Mouse (Mus musculus) stomach, embryonic 16.5 days (tissue): Measurements from ENCODE around the gene Nat8f2. TPM values are rescaled to one million over a fixed set of nuclear protein-coding genes. Genes with fewer than 3 reads are reported as not detected.
"Not testable (repeated sequence)": the region's sequence is repeated elsewhere in the genome, so short reads cannot be mapped to it uniquely, and the experiment has no call there.

ENCODE experiments used
- ATAC-seq: fragments of 200-750 bp; cut with Nextera tagmentation; 2 replicates; pipeline ENCODE4 v1.8.0; 2017; ENCODE audit warnings: moderate number of reproducible peaks, moderate TSS enrichment; ENCODE audit not compliant: insufficient read depth, low FRiP score
- H3K27ac ChIP-seq: fragments of 300-500 bp; sonication (generic); 2 replicates; pipeline ENCODE4 v1.5.1; 2014; ENCODE audit warnings: low read length
- H3K27me3 ChIP-seq: fragments of 300-500 bp; sonication (generic); 2 replicates; pipeline ENCODE4 v1.6.1; 2014; ENCODE audit warnings: low read length, control low read depth, mixed read lengths; ENCODE audit not compliant: control insufficient read depth, insufficient read depth
- H3K36me3 ChIP-seq: fragments of 300-500 bp; sonication (generic); 2 replicates; pipeline ENCODE4 v1.6.1; 2014; ENCODE audit warnings: low read length; ENCODE audit not compliant: control insufficient read depth, insufficient read depth
- H3K4me1 ChIP-seq: fragments of 300-500 bp; sonication (generic); 2 replicates; pipeline ENCODE4 v1.6.1; 2014; ENCODE audit warnings: low read length, control low read depth, mixed read lengths; ENCODE audit not compliant: control insufficient read depth, insufficient read depth
- H3K4me2 ChIP-seq: fragments of 300-500 bp; sonication (generic); 2 replicates; pipeline ENCODE4 v1.6.1; 2014; ENCODE audit warnings: low read depth, low read length, mixed read lengths
- H3K4me3 ChIP-seq: fragments of 300-500 bp; sonication (generic); replicated peaks from 2 replicates; pipeline ENCODE4 v1.5.1; 2014; ENCODE audit warnings: mild to moderate bottlenecking, low read length
- H3K9ac ChIP-seq: fragments of 300-500 bp; sonication (generic); 2 replicates; pipeline ENCODE4 v1.6.1; 2014; ENCODE audit warnings: low read length
- H3K9me3 ChIP-seq: fragments of 300-500 bp; sonication (generic); replicated peaks from 2 replicates; pipeline ENCODE4 v1.6.1; 2016; ENCODE audit warnings: low read length, control low read depth; ENCODE audit not compliant: control insufficient read depth
- WGBS: fragments of 180-500 bp; shearing (Covaris S2); extraction: QIAGEN DNeasy Blood & Tissue Kit; methylation state at CpG from one replicate; pipeline ENCODE4 v1.1.7; 2014; 5-methylcytosine and 5-hydroxymethylcytosine counted together
- polyA plus RNA-seq: library from polyadenylated mRNA; unstranded; fragments of >200 nt; fragmentation: Nextera tagmentation; extraction: Ambion mirVana; gene quantifications from 2 replicates; pipeline ENCODE4 v1.2.1, GENCODE M21; 2015

The Nat8f2 gene
- polyA plus RNA-seq, 1 experiment from 2014 or later = 0.04 TPM

- no peak overlapping the region for H3K27ac ChIP-seq
- H3K9ac ChIP-seq = no peak overlapping the region
- no peak for ATAC-seq
- H3K9me3 ChIP-seq = no peaks in the 10 kb centered on the region
- no peaks in the 10 kb centered on the region for H3K27me3 ChIP-seq
- WGBS = 82% methylated on average over 7 of the region's 7 CpGs
- H3K36me3 ChIP-seq = no peaks in the 10 kb centered on the region
- H3K4me3 ChIP-seq = no peak overlapping the region
- H3K4me2 ChIP-seq = no peak overlapping the region
- no peaks in the 10 kb centered on the region for H3K4me1 ChIP-seq
Observed at GRCm38 (mm10) chr6:85851062-85851773, 17.7 kb downstream of the Nat8f2 start.

DNA sequence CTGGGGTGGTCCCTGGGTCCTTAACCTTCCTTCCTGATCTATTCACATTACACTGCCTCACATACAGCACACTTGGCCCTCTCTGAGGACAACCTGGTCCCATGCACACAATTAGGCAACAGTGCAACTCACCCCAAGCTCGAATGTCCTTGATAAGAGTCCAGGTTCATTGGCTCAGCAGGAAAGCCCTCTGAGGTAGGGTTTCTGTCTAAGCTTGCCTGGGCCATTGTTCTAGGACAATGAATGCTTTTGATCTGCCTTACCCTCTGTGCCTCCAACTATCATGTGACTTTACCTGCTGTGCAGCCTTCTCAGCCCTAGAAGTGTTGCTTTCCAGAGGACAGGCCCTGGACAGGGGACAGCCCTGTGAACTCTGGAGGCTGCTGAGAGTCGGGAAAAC lies 19.7 kb downstream of the Nat8f2 start:
- WGBS = 32% methylated on average over 2 of the region's 2 CpGs
- ATAC-seq = no peak

DNA sequence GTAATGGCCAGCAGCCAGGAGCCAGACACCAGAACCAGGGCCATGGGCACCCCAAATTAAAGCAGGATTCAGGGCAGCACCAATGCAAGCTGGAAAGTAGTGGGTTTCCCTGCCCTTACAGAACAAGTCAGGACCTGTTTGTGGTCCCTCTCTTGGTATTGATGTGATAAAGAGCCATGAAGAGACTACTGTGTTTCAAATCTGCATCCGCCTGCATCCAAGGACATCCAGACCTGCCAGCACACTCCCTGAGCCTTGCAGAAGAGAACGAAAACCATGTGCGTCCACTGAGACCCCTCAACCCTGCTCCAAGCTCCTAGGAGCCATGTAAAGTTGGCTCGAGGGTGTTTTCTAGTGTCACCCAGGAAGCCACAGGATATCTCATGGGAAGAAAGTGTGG lies 20.8 kb downstream of the Nat8f2 start:
- Histone ChIP-seq H3K4me3 (no peak overlapping the region), H3K36me3 (no peaks in the 10 kb centered on the region), H3K9me3 (no peaks in the 10 kb centered on the region), H3K9ac (no peak overlapping the region), H3K27me3 (no peaks in the 10 kb centered on the region), H3K4me2 (no peak overlapping the region), H3K27ac (no peak overlapping the region), H3K4me1 (no peaks in the 10 kb centered on the region)
- 88% methylated on average over 4 of the region's 4 CpGs for WGBS
- ATAC-seq = no peak

More for the DNA sequence above, 19.7 kb downstream of the Nat8f2 start:
- Histone ChIP-seq H3K4me3 (no peak overlapping the region), H3K36me3 (no peaks in the 10 kb centered on the region), H3K27ac (no peak overlapping the region), H3K27me3 (no peaks in the 10 kb centered on the region), H3K4me2 (no peak overlapping the region), H3K4me1 (no peaks in the 10 kb centered on the region), H3K9me3 (no peaks in the 10 kb centered on the region), H3K9ac (no peak overlapping the region)

DNA sequence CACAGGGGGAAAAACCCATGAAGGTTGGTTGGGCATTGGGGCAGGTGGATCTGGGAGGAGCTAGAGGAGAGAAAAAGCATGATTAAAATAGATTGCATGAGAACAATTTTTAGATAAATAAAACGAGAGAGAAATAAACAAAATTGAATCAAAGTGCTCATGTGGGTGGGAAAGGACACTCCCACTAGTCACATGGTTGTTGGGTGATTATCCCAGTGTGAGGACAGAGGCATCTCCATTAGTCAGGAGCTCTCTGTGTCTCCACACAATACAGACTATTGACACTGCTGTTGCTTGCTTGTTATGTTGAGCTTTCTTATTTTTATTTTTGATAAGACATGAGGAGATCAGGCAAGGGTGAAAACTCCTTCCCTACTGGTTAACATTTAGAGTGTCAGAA lies 22.0 kb downstream of the Nat8f2 start:
- Histone ChIP-seq H3K9me3 (no peaks in the 10 kb centered on the region), H3K9ac (no peak overlapping the region), H3K27me3 (no peaks in the 10 kb centered on the region), H3K36me3 (no peaks in the 10 kb centered on the region), H3K4me3 (no peak overlapping the region), H3K4me1 (no peaks in the 10 kb centered on the region), H3K4me2 (no peak overlapping the region), H3K27ac (no peak overlapping the region)
- WGBS = 26% methylated on average over 1 of the region's 1 CpGs
- no peak for ATAC-seq

GRCm38 (mm10) chr6:85843677-85844458 lies 25.1 kb downstream of the Nat8f2 start:
- ATAC-seq, H3K27ac ChIP-seq, H3K9ac ChIP-seq, H3K4me1 ChIP-seq, H3K4me3 ChIP-seq, H3K36me3 ChIP-seq, H3K9me3 ChIP-seq, H3K4me2 ChIP-seq, H3K27me3 ChIP-seq: not testable (repeated sequence)
- 68% methylated on average over 25 of the region's 25 CpGs for WGBS

GRCm38 (mm10) chr6:85839982-85840381 lies 29.0 kb downstream of the Nat8f2 start:
- H3K36me3 ChIP-seq = no peaks in the 10 kb centered on the region
- no peak overlapping the region for H3K4me2 ChIP-seq
- 46% methylated on average over 4 of the region's 4 CpGs for WGBS
- ATAC-seq = no peak
- H3K9ac ChIP-seq = no peak overlapping the region
- H3K4me1 ChIP-seq = no peaks in the 10 kb centered on the region
- H3K9me3 ChIP-seq = no peaks in the 10 kb centered on the region
- no peaks in the 10 kb centered on the region for H3K27me3 ChIP-seq
- no peak overlapping the region for H3K27ac ChIP-seq
- no peak overlapping the region for H3K4me3 ChIP-seq

DNA sequence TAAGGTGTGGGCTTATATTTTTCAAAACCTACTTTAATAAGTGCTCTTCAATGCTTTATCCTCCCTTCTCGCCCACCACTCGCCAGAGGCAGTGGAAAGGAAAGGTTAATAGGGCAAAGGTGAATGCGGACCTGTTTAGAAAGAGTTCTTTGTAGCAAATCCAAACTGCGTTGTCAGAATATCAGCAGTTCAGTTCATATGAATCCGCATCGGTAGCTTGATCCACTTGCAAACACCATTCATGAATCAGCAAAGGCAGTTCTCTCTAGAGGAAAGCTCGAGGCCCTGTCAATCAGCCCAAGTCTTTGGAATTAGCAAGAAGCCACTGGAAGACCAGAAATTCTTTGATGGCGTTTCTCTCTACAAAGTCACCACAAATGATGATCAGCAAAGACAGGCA lies 30.3 kb downstream of the Nat8f2 start:
- no peaks in the 10 kb centered on the region for H3K36me3 ChIP-seq
- H3K9me3 ChIP-seq = no peaks in the 10 kb centered on the region
- no peak overlapping the region for H3K4me3 ChIP-seq
- H3K4me1 ChIP-seq = no peaks in the 10 kb centered on the region
- no peak overlapping the region for H3K27ac ChIP-seq
- H3K4me2 ChIP-seq = no peak overlapping the region
- H3K27me3 ChIP-seq = no peaks in the 10 kb centered on the region
- no peak overlapping the region for H3K9ac ChIP-seq
- 65% methylated on average over 8 of the region's 8 CpGs for WGBS
- ATAC-seq = no peak

- H3K4me1 ChIP-seq, H3K36me3 ChIP-seq, H3K27ac ChIP-seq, H3K9ac ChIP-seq, H3K4me3 ChIP-seq, H3K27me3 ChIP-seq, H3K9me3 ChIP-seq: not testable (repeated sequence)
- ATAC-seq = 0 out of 2 replicates have a peak, but pooled peaks have one; percentile 60
- H3K4me2 ChIP-seq = peak overlapping the region; percentile 34
- WGBS = 11% methylated on average over 12 of the region's 12 CpGs
Observed at GRCm38 (mm10) chr6:85837307-85837706, 31.7 kb downstream of the Nat8f2 start.

DNA sequence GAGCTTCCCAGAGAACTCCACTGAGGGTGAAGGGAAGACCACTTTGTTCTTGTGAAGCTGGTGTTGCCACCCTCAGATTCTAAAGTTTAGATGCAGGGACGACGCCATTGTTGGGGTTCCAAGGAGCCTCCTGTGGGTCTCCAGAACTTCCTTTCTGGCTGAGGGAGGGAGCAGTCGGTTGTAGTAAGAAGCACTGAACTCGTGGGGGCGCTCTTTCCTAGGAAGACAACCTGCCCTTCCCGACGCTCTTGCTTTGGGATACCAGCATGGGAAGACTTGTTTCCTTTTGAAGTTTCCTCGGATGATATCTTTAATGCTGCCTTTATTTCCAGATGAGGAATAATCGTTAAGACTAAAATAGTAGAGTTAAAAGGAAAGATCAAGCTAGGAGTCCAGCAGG lies 32.1 kb downstream of the Nat8f2 start:
- not testable (repeated sequence) for H3K9me3 ChIP-seq, H3K4me1 ChIP-seq, H3K36me3 ChIP-seq, ATAC-seq, H3K27me3 ChIP-seq, H3K27ac ChIP-seq, H3K9ac ChIP-seq, H3K4me3 ChIP-seq
- peak overlapping the region; percentile 34; the same call in 1 of the 2 replicates for H3K4me2 ChIP-seq
- WGBS = 23% methylated on average over 8 of the region's 9 CpGs
